ENCODE assay signal across 28 mouse cellular contexts in the genomic region with DNA sequence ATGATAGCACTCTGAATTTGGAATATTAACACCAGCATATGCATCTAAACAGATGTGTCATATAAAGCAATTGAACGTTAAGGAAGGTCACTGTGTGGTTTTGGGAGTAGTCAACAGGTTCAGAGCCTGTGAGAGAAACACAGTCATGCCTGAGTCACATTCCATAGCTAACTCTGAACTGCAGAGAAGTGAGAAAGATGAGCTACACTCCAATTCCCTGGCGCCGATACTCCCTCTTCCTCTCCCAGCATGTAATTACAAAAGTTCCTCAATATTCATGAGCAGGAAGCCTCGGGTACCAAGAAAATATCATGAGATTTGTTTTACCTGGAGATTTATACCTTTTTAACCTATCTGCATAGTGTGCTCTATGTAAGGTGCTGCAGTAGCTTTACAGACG.
"Had no signal": no experiment of that assay in that cellular context is flagged by ENCODE, and none has a peak within 500 bp of the region (broad histone marks: within the 10 kb centered on the region; RNA-seq: fewer than 3 reads in every experiment).

No protein-coding gene starts in this region.

- H3K9me3 ChIP-seq: embryonic facial prominence, embryonic 10.5 days; embryonic facial prominence, embryonic 12.5 days; embryonic facial prominence, embryonic 13.5 days; embryonic facial prominence, embryonic 15.5 days; forebrain, embryonic 10.5 days; forebrain, embryonic 12.5 days; forebrain, embryonic 13.5 days; forebrain, embryonic 15.5 days had no signal

- H3K9ac ChIP-seq: embryonic facial prominence, embryonic 12.5 days; embryonic facial prominence, embryonic 13.5 days; embryonic facial prominence, embryonic 15.5 days; forebrain, embryonic 12.5 days; forebrain, embryonic 13.5 days; forebrain, embryonic 15.5 days; forebrain, postnatal 0 days had no signal

- H3K27ac ChIP-seq: embryonic facial prominence, embryonic 10.5 days; embryonic facial prominence, embryonic 12.5 days; embryonic facial prominence, embryonic 13.5 days; embryonic facial prominence, embryonic 15.5 days; forebrain, embryonic 10.5 days; forebrain, embryonic 12.5 days; forebrain, embryonic 13.5 days; forebrain, embryonic 15.5 days; gastrocnemius, adult 2 months; heart, adult 2 months had no signal

- DNase-seq: cerebellum, adult 8-10 months; cerebellum, adult 9-10 months; cerebellum, adult 9-11 months; cerebellum, postnatal 10 days; cerebellum, postnatal 14 days; cerebellum, postnatal 25 days; cerebellum, postnatal 36 days; embryo, embryonic 11 days; forebrain, postnatal 0 days; gastrocnemius, adult 2 months; gastrocnemius, postnatal 10 days; gastrocnemius, postnatal 14 days; gastrocnemius, postnatal 25 days; gastrocnemius, postnatal 36 days; heart, adult 11 months; heart, adult 18-20 months; heart, adult 2 months had no signal

- H3K4me3 ChIP-seq: embryonic facial prominence, embryonic 10.5 days; embryonic facial prominence, embryonic 12.5 days; embryonic facial prominence, embryonic 13.5 days; embryonic facial prominence, embryonic 15.5 days; erythroblast, embryonic 14.5 days; forebrain, embryonic 10.5 days; forebrain, embryonic 12.5 days; forebrain, embryonic 13.5 days; forebrain, embryonic 15.5 days; gastrocnemius, adult 2 months; heart, adult 2 months had no signal

- H3K27me3 ChIP-seq: embryonic facial prominence, embryonic 12.5 days; embryonic facial prominence, embryonic 13.5 days; embryonic facial prominence, embryonic 15.5 days; forebrain, embryonic 12.5 days; forebrain, embryonic 13.5 days; forebrain, embryonic 15.5 days had no signal

- H3K4me2 ChIP-seq: embryonic facial prominence, embryonic 12.5 days; embryonic facial prominence, embryonic 13.5 days; embryonic facial prominence, embryonic 15.5 days; forebrain, embryonic 12.5 days; forebrain, embryonic 13.5 days; forebrain, embryonic 15.5 days had no signal

- H3K36me3 ChIP-seq: embryonic facial prominence, embryonic 10.5 days; embryonic facial prominence, embryonic 12.5 days; embryonic facial prominence, embryonic 13.5 days; embryonic facial prominence, embryonic 15.5 days; forebrain, embryonic 10.5 days; forebrain, embryonic 12.5 days; forebrain, embryonic 15.5 days had no signal

- H3K4me1 ChIP-seq: embryonic facial prominence, embryonic 10.5 days; embryonic facial prominence, embryonic 12.5 days; embryonic facial prominence, embryonic 13.5 days; embryonic facial prominence, embryonic 15.5 days; forebrain, embryonic 10.5 days; forebrain, embryonic 12.5 days; forebrain, embryonic 13.5 days; forebrain, embryonic 15.5 days had no signal

- ATAC-seq: forebrain, embryonic 13.5 days; forebrain, embryonic 14.5 days; forebrain, embryonic 15.5 days; forebrain, embryonic 16.5 days; forebrain, postnatal 0 days had no signal
